Mouse (Mus musculus) kidney, adult 11 months (tissue): ENCODE measurements around the gene Nit1.

Source experiments
- DNase-seq: peaks from one replicate; pipeline ENCODE4 v3.0.0; 2022

The Nit1 gene

DNA sequence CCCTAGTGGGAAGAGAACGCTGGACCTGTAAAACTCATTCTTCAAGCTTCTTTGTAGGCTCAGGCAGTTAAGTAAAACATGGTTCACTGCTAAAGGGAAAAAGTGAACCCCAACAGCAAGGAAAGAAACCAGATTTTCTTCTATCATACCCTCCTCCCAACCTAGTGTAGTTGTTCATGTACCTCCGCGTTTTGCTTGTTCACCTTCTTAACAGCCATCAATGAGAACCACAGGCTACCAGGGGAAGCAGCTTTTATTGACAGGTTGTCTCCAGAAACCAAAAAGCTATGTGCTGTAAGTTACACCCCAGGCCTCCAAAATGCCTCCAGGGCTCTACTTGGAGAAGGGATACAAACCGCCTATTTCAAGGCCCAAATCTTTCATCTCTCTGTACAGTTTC lies 57.1 kb downstream of the Nit1 start:
- DNase-seq, result no peak
